Mouse (Mus musculus) G1E (cell line): ENCODE results near the gene Mpnd. TPM values are rescaled to one million over a fixed set of nuclear protein-coding genes. Genes with fewer than 3 reads are reported as not detected.

ENCODE experiments used
- ATAC-seq: 2 replicates; pipeline ENCODE4 v1.8.0; 2016; ENCODE audit warnings: mild to moderate bottlenecking; ENCODE audit not compliant: insufficient number of reproducible peaks, poor library complexity, low FRiP score, severe bottlenecking; ENCODE audit errors: extremely low read depth
- DNase-seq: peaks from one replicate; pipeline ENCODE4 v3.0.0; 2012; ENCODE audit warnings: low spot score
- H3K27me3 ChIP-seq: 2 replicates; pipeline ENCODE4 v1.6.1; 2012; ENCODE audit warnings: mild to moderate bottlenecking, low read length, inconsistent platforms; ENCODE audit not compliant: insufficient read depth
- H3K36me3 ChIP-seq: replicated peaks from 2 replicates; pipeline ENCODE3; 2012; ENCODE audit warnings: mild to moderate bottlenecking, inconsistent platforms
- H3K4me1 ChIP-seq: 2 replicates; pipeline ENCODE4 v1.6.1; 2012; ENCODE audit warnings: low read depth, low read length, inconsistent platforms, mixed read lengths; ENCODE audit not compliant: insufficient read depth
- H3K4me3 ChIP-seq: 2 replicates; pipeline ENCODE4 v1.5.1; 2012; ENCODE audit warnings: low read depth, mild to moderate bottlenecking, inconsistent platforms, low read length, moderate library complexity, mixed read lengths
- H3K9me3 ChIP-seq: replicated peaks from 2 replicates; pipeline ENCODE4 v1.6.1; 2012; ENCODE audit warnings: inconsistent platforms
- CTCF ChIP-seq: IDR thresholded peaks from 2 replicates; pipeline ENCODE4 v1.5.1; 2012; ENCODE audit warnings: low read depth, low read length, inconsistent platforms, mixed read lengths
- GATA1 ChIP-seq: IDR thresholded peaks from 2 replicates; pipeline ENCODE4 v1.6.1; 2012; ENCODE audit warnings: borderline replicate concordance, low read length, inconsistent platforms, mixed read lengths
- GATA2 ChIP-seq: IDR thresholded peaks from 2 replicates; pipeline ENCODE4 v1.6.1; 2012; ENCODE audit warnings: low read depth, low read length, inconsistent platforms, borderline replicate concordance
- POLR2AphosphoS5 ChIP-seq: IDR thresholded peaks from 2 replicates; pipeline ENCODE4 v1.6.1; 2012; ENCODE audit warnings: low read depth, low read length, inconsistent platforms; ENCODE audit not compliant: insufficient replicate concordance
- TAL1 ChIP-seq: conservative IDR thresholded peaks from 2 replicates; pipeline ENCODE4 v1.6.1; 2012; ENCODE audit warnings: low read depth, low read length, inconsistent platforms, mixed read lengths
- polyA plus RNA-seq: library from polyadenylated mRNA; stranded (reverse); fragments of >175 nt; gene quantifications from 2 replicates; pipeline ENCODE4 v1.2.3, GENCODE M21; 2012
- total RNA-seq, 2 experiments: library from RNA; stranded (forward) in 1 of 2; stranded (reverse) in 1 of 2; fragments of 200-1000 nt in 1 of 2; fragments of >200 nt in 1 of 2; fragmentation: Nextera tagmentation in 1 of 2; gene quantifications; 2 replicates each; pipeline ENCODE4 v1.2.3; 2014 to 2017

The Mpnd gene
- total RNA-seq (2014; fragmentation: Nextera tagmentation) (11.2 and 25.4 TPM in 2 replicates), total RNA-seq (2017) (39.1 and 43.9 TPM in 2 replicates), polyA plus RNA-seq (46.2 and 48.5 TPM in 2 replicates)

DNA sequence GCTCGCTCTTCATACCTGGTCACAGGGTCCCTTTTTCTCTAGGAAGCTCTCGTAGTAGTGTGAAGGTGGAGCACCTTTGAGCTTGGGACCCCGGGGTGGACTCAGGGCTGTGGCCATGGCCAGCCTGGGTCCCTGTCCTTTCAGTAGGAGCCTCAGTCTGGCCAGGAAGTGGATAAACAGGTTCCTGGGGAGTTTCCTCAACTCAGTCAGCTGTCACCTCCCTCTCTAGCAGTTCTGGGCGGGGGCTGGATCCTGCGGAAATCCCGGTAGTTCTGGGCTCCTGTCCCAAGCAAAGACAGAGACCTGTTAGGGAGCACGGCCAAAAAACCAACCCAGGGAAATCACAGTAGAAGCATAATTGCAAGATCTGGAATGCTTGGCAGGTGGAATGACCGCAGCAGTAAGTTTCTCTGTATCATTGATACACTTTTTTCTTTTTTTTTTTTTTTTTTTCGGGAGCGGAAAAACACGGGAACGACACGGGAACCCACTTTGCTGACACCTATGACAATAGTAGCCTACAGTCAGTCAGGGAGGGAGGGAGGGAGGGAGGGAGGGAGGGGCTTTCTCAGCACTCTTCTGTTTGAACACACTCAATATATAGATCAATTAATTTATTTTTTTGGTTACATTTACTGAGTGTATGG, at the start of gene Mpnd, which contains the start of gene Stap2:
Mpnd (plus strand) TSS at position 297 of the 647 bp plus-strand sequence.
Stap2 (minus strand) TSS at position 170 of the 647 bp plus-strand sequence.
- H3K4me3 ChIP-seq, result no peak within 1 kb of the TSS
- ATAC-seq (no peak), DNase-seq (peak; percentile 77)
- peaks cover 11% of the 10 kb centered on the region for H3K27me3 ChIP-seq
- H3K4me1 ChIP-seq, result peaks cover 38% of the 10 kb centered on the region
- H3K9me3 ChIP-seq, result no peaks in the 10 kb centered on the region
- TF ChIP-seq POLR2AphosphoS5 (no peak), GATA1 (no peak), CTCF (no peak), TAL1 (no peak), GATA2 (no peak)
- peaks cover 5% of the 10 kb centered on the region for H3K36me3 ChIP-seq

DNA sequence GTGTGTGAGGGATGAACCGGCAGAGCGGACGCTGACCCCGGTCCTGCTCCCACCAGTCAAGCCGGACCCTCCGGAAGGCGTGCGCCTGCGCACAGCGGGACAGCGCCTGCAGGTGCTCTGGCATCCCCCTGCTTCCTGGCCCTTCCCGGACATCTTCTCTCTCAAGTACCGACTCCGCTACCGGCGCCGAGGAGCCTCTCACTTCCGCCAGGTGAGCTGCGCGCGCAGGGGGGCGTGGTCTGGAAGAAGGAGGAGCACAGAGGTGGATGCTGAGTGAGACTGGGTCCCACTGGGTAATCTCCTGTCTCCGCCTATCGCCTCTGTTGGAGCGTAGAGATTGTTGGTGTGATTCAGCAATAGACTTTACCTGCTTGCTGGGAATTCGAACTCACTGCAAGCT, 49.4 kb upstream of the Mpnd start:
- Histone ChIP-seq H3K4me3 (peak overlapping the region; percentile 69; the same call in 1 of the 2 replicates), H3K27me3 (peaks cover 24% of the 10 kb centered on the region), H3K9me3 (no peaks in the 10 kb centered on the region), H3K36me3 (peaks cover 22% of the 10 kb centered on the region), H3K4me1 (peaks cover 56% of the 10 kb centered on the region)
- TF ChIP-seq CTCF (no peak), GATA1 (no peak), TAL1 (no peak), GATA2 (no peak), POLR2AphosphoS5 (no peak)
- no peak for DNase-seq
- no peak for ATAC-seq

- TF ChIP-seq TAL1 (no peak), POLR2AphosphoS5 (no peak), GATA2 (no peak), CTCF (no peak), GATA1 (no peak)
- Histone ChIP-seq H3K36me3 (peaks cover 27% of the 10 kb centered on the region), H3K9me3 (no peaks in the 10 kb centered on the region), H3K4me3 (peak overlapping the region; percentile 69; the same call in 1 of the 2 replicates), H3K4me1 (peaks cover 61% of the 10 kb centered on the region), H3K27me3 (peaks cover 22% of the 10 kb centered on the region)
- DNase-seq (no peak), ATAC-seq (no peak)
These were observed 48.9 kb upstream of the Mpnd start for GRCm38 (mm10) chr17:55956591-55956990.

DNA sequence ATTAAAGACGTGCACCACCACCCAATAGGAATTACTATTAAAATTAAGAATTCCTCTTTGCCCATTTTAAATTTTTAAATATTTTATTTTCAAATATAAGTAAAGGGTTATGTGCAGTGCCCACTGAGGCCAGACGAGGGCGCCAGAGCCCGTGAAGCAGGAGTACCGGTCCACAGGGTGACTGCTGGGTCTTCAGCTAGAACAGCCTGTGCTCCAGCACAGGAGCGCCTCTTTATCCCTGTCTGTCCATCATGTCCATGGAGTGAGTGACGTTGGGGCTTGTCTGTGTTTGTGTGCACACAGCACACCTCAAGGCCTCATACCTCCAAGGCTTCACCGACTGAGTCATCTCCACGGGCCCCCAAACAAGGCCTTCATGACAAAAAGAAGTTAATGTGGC, 48.3 kb upstream of the Mpnd start:
- peaks cover 33% of the 10 kb centered on the region for H3K36me3 ChIP-seq
- DNase-seq (peak; percentile 59), ATAC-seq (no peak)
- H3K4me1 ChIP-seq, result peaks cover 65% of the 10 kb centered on the region
- H3K4me3 ChIP-seq, result peak overlapping the region; percentile 1; the same call in 1 of the 2 replicates
- peaks cover 20% of the 10 kb centered on the region for H3K27me3 ChIP-seq
- no peaks in the 10 kb centered on the region for H3K9me3 ChIP-seq
- TF ChIP-seq CTCF (peak; percentile 69), TAL1 (no peak), POLR2AphosphoS5 (no peak)

DNA sequence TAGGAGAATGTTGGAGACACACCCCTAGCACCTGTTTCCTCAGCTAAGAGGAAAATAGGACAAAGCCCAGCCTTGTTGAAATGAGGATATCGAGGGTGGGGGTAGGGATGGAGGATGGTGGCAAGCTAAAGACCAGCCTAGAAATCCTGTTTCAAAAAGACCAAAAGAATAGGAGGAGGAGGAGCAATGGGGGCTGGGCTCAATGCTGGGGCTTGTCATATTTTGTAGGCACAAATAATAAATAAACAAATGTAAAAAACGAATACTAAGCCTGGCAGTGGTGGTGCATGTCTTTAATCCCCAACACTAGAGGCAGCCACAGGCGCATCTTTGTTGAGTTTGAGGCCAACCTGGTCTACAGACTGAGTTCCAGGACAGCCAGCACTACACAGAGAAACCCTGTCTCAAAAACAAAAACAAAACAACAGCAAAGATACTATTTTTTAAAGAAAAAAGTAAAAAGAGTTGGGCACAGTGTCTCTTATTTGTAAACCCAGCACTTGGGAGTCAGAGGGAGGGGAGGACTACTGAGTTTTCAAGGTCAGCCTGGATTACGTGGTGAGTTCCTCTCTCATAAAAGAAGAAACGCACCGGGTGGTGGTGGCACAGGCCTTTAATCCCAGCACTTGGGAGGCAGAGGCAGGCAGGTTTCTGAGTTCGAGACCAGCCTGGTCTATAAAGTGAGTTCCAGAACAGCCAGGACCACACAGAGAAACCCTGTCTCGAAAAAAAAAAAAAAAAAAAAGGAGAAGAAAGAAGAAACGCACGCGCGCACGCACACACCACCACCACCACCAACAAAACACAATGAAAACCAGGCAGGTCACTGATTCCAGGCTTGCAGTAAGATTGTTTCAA, 47.6 kb upstream of the Mpnd start:
- Histone ChIP-seq H3K4me1 (peaks cover 60% of the 10 kb centered on the region), H3K36me3 (peaks cover 40% of the 10 kb centered on the region)

DNA sequence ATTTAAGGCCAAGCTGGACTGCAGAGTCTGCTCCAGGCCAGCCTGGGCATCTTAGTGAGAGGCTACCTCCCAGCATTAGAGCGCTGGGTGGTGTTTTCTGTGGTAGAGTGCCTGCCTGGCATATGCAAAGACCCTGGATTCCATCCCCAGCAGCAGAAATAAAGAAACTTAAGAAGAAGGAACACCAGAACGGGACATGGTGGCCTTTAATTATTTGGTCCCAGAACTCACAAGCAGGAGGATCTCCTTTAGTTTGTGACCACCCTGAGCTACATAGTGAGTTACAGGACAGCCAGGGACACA, 47.0 kb upstream of the Mpnd start:
- H3K36me3 ChIP-seq, result peaks cover 46% of the 10 kb centered on the region
- ATAC-seq, result no peak
- no peak for DNase-seq
- H3K9me3 ChIP-seq, result no peaks in the 10 kb centered on the region
- H3K4me1 ChIP-seq, result peaks cover 62% of the 10 kb centered on the region
- H3K4me3 ChIP-seq, result peak overlapping the region; percentile 71
- peaks cover 14% of the 10 kb centered on the region for H3K27me3 ChIP-seq
- TF ChIP-seq POLR2AphosphoS5 (no peak), TAL1 (no peak), GATA2 (no peak), GATA1 (no peak), CTCF (no peak)

More for the DNA sequence above, 47.6 kb upstream of the Mpnd start:
- DNase-seq (no peak), ATAC-seq (no peak)
- Histone ChIP-seq H3K9me3 (no peaks in the 10 kb centered on the region), H3K4me3 (peak overlapping the region; percentile 71), H3K27me3 (peaks cover 14% of the 10 kb centered on the region)
- TF ChIP-seq POLR2AphosphoS5, result no peak
- no peak for TF ChIP-seq CTCF
- TF ChIP-seq GATA2, result no peak
- no peak for TF ChIP-seq GATA1
- no peak for TF ChIP-seq TAL1
